In genomic region chr3:102997036-102997435, GRCm38 (mm10) we compare ENCODE assay signal across 12 mouse cellular contexts. TPM values are rescaled to one million over a fixed set of nuclear protein-coding genes. Genes with fewer than 3 reads are reported as not detected.
DNase-seq lines count a peak whose midpoint lies in the region; ATAC-seq and TF ChIP-seq lines count a peak whose summit lies in the region.
"Had no signal": no experiment of that assay in that cellular context is flagged by ENCODE, and none has a peak within 500 bp of the region (broad histone marks: within the 10 kb centered on the region; RNA-seq: fewer than 3 reads in every experiment).

No protein-coding gene starts in this region.

- peak overlapping the region; percentile 83; the same call in 1 of the 2 replicates for H3K4me3 ChIP-seq in gastrocnemius, adult 2 months
- H3K4me3 ChIP-seq in liver, embryonic 13.5 days (replicated peaks) = no peak overlapping the region
- peak overlapping the region; percentile 82; the same call in 1 of the 2 replicates for H3K4me3 ChIP-seq in embryonic facial prominence, embryonic 15.5 days (replicated peaks)
- H3K4me3 ChIP-seq in limb, embryonic 15.5 days = no peak overlapping the region

- 54% methylated on average over 10 of the region's 10 CpGs for WGBS in liver, embryonic 13.5 days (ENCODE audit: insufficient replicate concordance)
- WGBS in embryonic facial prominence, embryonic 15.5 days = 52% methylated on average over 10 of the region's 10 CpGs
- WGBS in limb, embryonic 15.5 days = 49% methylated on average over 10 of the region's 10 CpGs

- H3K4me1 ChIP-seq in liver, embryonic 13.5 days (replicated peaks) = peaks cover 24% of the 10 kb centered on the region
- H3K4me1 ChIP-seq in embryonic facial prominence, embryonic 15.5 days = peaks cover 16% of the 10 kb centered on the region
- H3K4me1 ChIP-seq in limb, embryonic 15.5 days = peaks cover 9% of the 10 kb centered on the region

- TF ChIP-seq CTCF in gastrocnemius, adult 2 months (IDR thresholded peaks at IDR 0.05) = no peak

- no peak for ATAC-seq in liver, embryonic 13.5 days (ENCODE audit: low read depth)
- ATAC-seq in embryonic facial prominence, embryonic 15.5 days (ENCODE audit: insufficient number of reproducible peaks, low FRiP score, low TSS enrichment, low read depth) = no peak
- ATAC-seq in limb, embryonic 15.5 days (ENCODE audit: insufficient number of reproducible peaks, low FRiP score, low TSS enrichment, low read depth) = no peak

- no peak for DNase-seq in gastrocnemius, adult 2 months
- DNase-seq in gastrocnemius, adult 8-10 months (ENCODE audit: low spot score in 2 of 2) = no peak
- no peak for DNase-seq in liver, embryonic 13.5 days
- DNase-seq in liver = no peak
- no peak for DNase-seq in adrenal gland, adult 8-10 months
- no peak for DNase-seq in embryo, embryonic 10 days (ENCODE audit: low spot score)
- DNase-seq: kidney, adult 9 months had no signal

- H3K36me3 ChIP-seq in liver, embryonic 13.5 days = peaks cover 23% of the 10 kb centered on the region
- peaks cover 37% of the 10 kb centered on the region for H3K36me3 ChIP-seq in embryonic facial prominence, embryonic 15.5 days
- peaks cover 38% of the 10 kb centered on the region for H3K36me3 ChIP-seq in limb, embryonic 15.5 days

- H3K9ac ChIP-seq in liver, embryonic 13.5 days = no peak overlapping the region
- H3K9ac ChIP-seq in embryonic facial prominence, embryonic 15.5 days = no peak overlapping the region
- no peak overlapping the region for H3K9ac ChIP-seq in limb, embryonic 15.5 days

- H3K9me3 ChIP-seq in liver, embryonic 13.5 days (replicated peaks) = no peaks in the 10 kb centered on the region
- H3K9me3 ChIP-seq in embryonic facial prominence, embryonic 15.5 days (replicated peaks) = no peaks in the 10 kb centered on the region
- no peaks in the 10 kb centered on the region for H3K9me3 ChIP-seq in limb, embryonic 15.5 days

- H3K27me3 ChIP-seq in liver, embryonic 13.5 days = no peaks in the 10 kb centered on the region
- H3K27me3 ChIP-seq in embryonic facial prominence, embryonic 15.5 days = no peaks in the 10 kb centered on the region
- no peaks in the 10 kb centered on the region for H3K27me3 ChIP-seq in limb, embryonic 15.5 days
- H3K27me3 ChIP-seq: midbrain, embryonic 12.5 days had no signal

- intact Hi-C loops in gastrocnemius, adult 2 months (cut with DNase I) = loop anchor here (10.0 kb wide), 2 partner anchors 178 to 272 kb away; partner anchors contain the start of gene Bcas2

- peak overlapping the region; percentile 99 for H3K27ac ChIP-seq in gastrocnemius, adult 2 months
- no peak overlapping the region for H3K27ac ChIP-seq in liver, embryonic 13.5 days
- H3K27ac ChIP-seq in embryonic facial prominence, embryonic 15.5 days (replicated peaks) = no peak overlapping the region
- H3K27ac ChIP-seq in limb, embryonic 15.5 days = no peak overlapping the region
- H3K27ac ChIP-seq: midbrain, embryonic 12.5 days had no signal

- H3K4me2 ChIP-seq in liver, embryonic 13.5 days = peak overlapping the region; percentile 76
- H3K4me2 ChIP-seq in embryonic facial prominence, embryonic 15.5 days (replicated peaks) = no peak overlapping the region
- peak overlapping the region; percentile 51; the same call in 1 of the 2 replicates for H3K4me2 ChIP-seq in limb, embryonic 15.5 days

RNA-seq across cellular contexts. Expression of gene Sike1, which starts 1.5 kb away (rescaled TPM):
- 10 to 100 TPM; 39.6 to 41.5 TPM for total RNA-seq in gastrocnemius, adult 2 months (2021)
- 10 to 100 TPM; 27.7 to 31.4 (median 29.6) TPM for total RNA-seq in gastrocnemius, adult 8-10 months (2022)
- 17.4 and 18.9 TPM in 2 replicates for polyA plus RNA-seq in liver, embryonic 13.5 days (2015; fragmentation: Nextera tagmentation; extraction: Ambion mirVana)
- polyA plus RNA-seq in embryonic facial prominence, embryonic 15.5 days (2015; fragmentation: Nextera tagmentation; extraction: Ambion mirVana) = 60.4 and 67.7 TPM in 2 replicates
- polyA plus RNA-seq in limb, embryonic 15.5 days (2015; fragmentation: Nextera tagmentation; extraction: Ambion mirVana) = 65.4 and 68.1 TPM in 2 replicates
- 10 to 100 TPM; 58.0 to 81.4 (median 68.5) TPM for total RNA-seq in adrenal gland, adult 8-10 months (2022)

RNA-seq across cellular contexts. Expression of gene Csde1, which starts 23.2 kb away (rescaled TPM):
- total RNA-seq in gastrocnemius, adult 2 months (2021) = 1,000 to 10,000 TPM in 1 of 2 experiments, 100 to 1,000 TPM in 1; 962 to 1,109 TPM
- 1,000 to 10,000 TPM; 1,070 to 1,406 (median 1,168) TPM for total RNA-seq in gastrocnemius, adult 8-10 months (2022)
- 136 and 170 TPM in 2 replicates for polyA plus RNA-seq in liver, embryonic 13.5 days (2015; fragmentation: Nextera tagmentation; extraction: Ambion mirVana)
- 298 and 303 TPM in 2 replicates for polyA plus RNA-seq in embryonic facial prominence, embryonic 15.5 days (2015; fragmentation: Nextera tagmentation; extraction: Ambion mirVana)
- 312 and 324 TPM in 2 replicates for polyA plus RNA-seq in limb, embryonic 15.5 days (2015; fragmentation: Nextera tagmentation; extraction: Ambion mirVana)
- total RNA-seq in adrenal gland, adult 8-10 months (2022) = 100 to 1,000 TPM; 349 to 384 (median 357) TPM

RNA-seq across cellular contexts. Expression of gene Nr1h5, which starts 33.1 kb away (rescaled TPM):
- not detected for total RNA-seq in gastrocnemius, adult 2 months (2021)
- total RNA-seq in gastrocnemius, adult 8-10 months (2022) = not detected
- polyA plus RNA-seq in liver, embryonic 13.5 days (2015; fragmentation: Nextera tagmentation; extraction: Ambion mirVana) = 4.0 and 4.6 TPM in 2 replicates
- polyA plus RNA-seq in embryonic facial prominence, embryonic 15.5 days (2015; fragmentation: Nextera tagmentation; extraction: Ambion mirVana) = 0.07 TPM in 1 of 2 replicates, not detected in the other
- polyA plus RNA-seq in limb, embryonic 15.5 days (2015; fragmentation: Nextera tagmentation; extraction: Ambion mirVana) = not detected in 2 replicates
- not detected for total RNA-seq in adrenal gland, adult 8-10 months (2022)
- polyA plus RNA-seq: cortical plate, adult 2 months; stomach, embryonic 14.5 days had no signal

Comparison
In these comparisons a context has a peak if more than half of its experiments do, and no peak if none do; other contexts are left out.
1. H3K4me3 ChIP-seq: peak in gastrocnemius, adult 2 months (single experiment) and embryonic facial prominence, embryonic 15.5 days (single experiment); none in liver, embryonic 13.5 days (single experiment) and limb, embryonic 15.5 days (single experiment).